Mouse (Mus musculus): ENCODE measurements at regions not wholly inside any gene's neighbourhood (a gene's known extent, or its start where the extent isn't known, plus 50 kb on each side); places are given as distances from the start of the nearest gene placed in this dataset.

- TF ChIP-seq TAL1 (IDR thresholded peaks at IDR 0.05; ENCODE audit: low read length) (no peak), GATA1 (IDR thresholded peaks at IDR 0.05; ENCODE audit: low read length) (no peak)
Measured at GRCm38 (mm10) chr2:79149012-79149698, 106.1 kb upstream of the Itga4 start.

All from erythroblast, embryonic 14.5 days (primary cell).